Mouse (Mus musculus) forebrain, embryonic 10.5 days (tissue): Measurements from ENCODE around the gene Zfp330. TPM values are rescaled to one million over a fixed set of nuclear protein-coding genes. Genes with fewer than 3 reads are reported as not detected.

Experiments
- DNase-seq: peaks from one replicate; pipeline ENCODE4 v3.0.0-alpha.2; 2017; ENCODE audit warnings: low spot score; ENCODE audit errors: extremely low spot score
- H3K27ac ChIP-seq: fragments of 300-500 bp; sonication (generic); 2 replicates; pipeline ENCODE4 v1.5.1; 2016; ENCODE audit warnings: mild to moderate bottlenecking
- H3K27me3 ChIP-seq: fragments of 300-500 bp; sonication (generic); 2 replicates; pipeline ENCODE4 v1.6.1; 2016; ENCODE audit warnings: mild to moderate bottlenecking; ENCODE audit not compliant: poor library complexity, severe bottlenecking
- H3K36me3 ChIP-seq: fragments of 300-500 bp; sonication (generic); replicated peaks from 2 replicates; pipeline ENCODE4 v1.6.1; 2016; ENCODE audit warnings: mild to moderate bottlenecking, moderate library complexity
- H3K4me1 ChIP-seq: fragments of 300-500 bp; sonication (generic); 2 replicates; pipeline ENCODE4 v1.6.1; 2016
- H3K4me3 ChIP-seq: fragments of 300-500 bp; sonication (generic); 2 replicates; pipeline ENCODE4 v1.5.1; 2016; ENCODE audit warnings: mild to moderate bottlenecking, moderate library complexity
- H3K9me3 ChIP-seq: fragments of 300-500 bp; sonication (generic); 2 replicates; pipeline ENCODE4 v1.6.1; 2016; ENCODE audit warnings: mild to moderate bottlenecking, moderate library complexity
- WGBS: fragments of 180-500 bp; shearing (Covaris S2); methylation state at CpG from one replicate; pipeline ENCODE4 v1.1.7; 2016; 5-methylcytosine and 5-hydroxymethylcytosine counted together
- polyA plus RNA-seq: library from polyadenylated mRNA; unstranded; fragments of >200 nt; fragmentation: Nextera tagmentation; extraction: Ambion mirVana; gene quantifications from 2 replicates; pipeline ENCODE4 v1.2.1, GENCODE M21; 2016

Zfp330 gene
- polyA plus RNA-seq = 76.9 and 78.2 TPM in 2 replicates

- peaks cover 23% of the 10 kb centered on the region for H3K4me1 ChIP-seq
- peak within 1 kb of the TSS; percentile 93 for H3K27ac ChIP-seq
- peak; percentile 88 for DNase-seq
- H3K9me3 ChIP-seq = no peaks in the 10 kb centered on the region
- peaks cover 37% of the 10 kb centered on the region for H3K36me3 ChIP-seq
- WGBS = under 1% methylated on average over 16 of the region's 16 CpGs
- no peaks in the 10 kb centered on the region for H3K27me3 ChIP-seq
- H3K4me3 ChIP-seq = peak within 1 kb of the TSS; percentile 90
Observed at GRCm38 (mm10) chr8:82774093-82774422, at the start of gene Zfp330. Gene Zfp330, minus strand, starts transcription at chr8:82774160.

GRCm38 (mm10) chr8:82777945-82778344 lies 4.0 kb upstream of the Zfp330 start:
- no peak overlapping the region for H3K4me3 ChIP-seq
- no peak overlapping the region for H3K27ac ChIP-seq
- H3K9me3 ChIP-seq = no peaks in the 10 kb centered on the region
- WGBS = 89% methylated on average over 3 of the region's 3 CpGs
- peaks cover 20% of the 10 kb centered on the region for H3K4me1 ChIP-seq
- no peaks in the 10 kb centered on the region for H3K27me3 ChIP-seq
- no peak for DNase-seq
- H3K36me3 ChIP-seq = no peaks in the 10 kb centered on the region

- no peak overlapping the region for H3K4me3 ChIP-seq
- no peaks in the 10 kb centered on the region for H3K9me3 ChIP-seq
- H3K27ac ChIP-seq = no peak overlapping the region
- peaks cover 4% of the 10 kb centered on the region; the same call in 1 of the 2 replicates for H3K36me3 ChIP-seq
- 86% methylated on average over 3 of the region's 3 CpGs for WGBS
- H3K27me3 ChIP-seq = no peaks in the 10 kb centered on the region
- peaks cover 23% of the 10 kb centered on the region for H3K4me1 ChIP-seq
- no peak for DNase-seq
Observed at GRCm38 (mm10) chr8:82777406-82777805, 3.4 kb upstream of the Zfp330 start.

GRCm38 (mm10) chr8:82774482-82774881 lies 522 bp upstream of the Zfp330 start:
- DNase-seq = no peak
- Histone ChIP-seq H3K36me3 (peaks cover 32% of the 10 kb centered on the region), H3K4me3 (peak overlapping the region; percentile 90), H3K27ac (peak overlapping the region; percentile 93), H3K27me3 (no peaks in the 10 kb centered on the region), H3K4me1 (peaks cover 23% of the 10 kb centered on the region), H3K9me3 (no peaks in the 10 kb centered on the region)
- 71% methylated on average over 6 of the region's 6 CpGs for WGBS

GRCm38 (mm10) chr8:82773332-82774092 lies 448 bp downstream of the Zfp330 start:
- H3K27me3 ChIP-seq = no peaks in the 10 kb centered on the region
- peaks cover 42% of the 10 kb centered on the region for H3K36me3 ChIP-seq
- no peak for DNase-seq
- WGBS = 5% methylated on average over 35 of the region's 35 CpGs
- H3K27ac ChIP-seq = peak overlapping the region; percentile 93
- peak overlapping the region; percentile 90 for H3K4me3 ChIP-seq
- H3K4me1 ChIP-seq = peaks cover 23% of the 10 kb centered on the region
- H3K9me3 ChIP-seq = no peaks in the 10 kb centered on the region

- no peak for DNase-seq
- Histone ChIP-seq H3K27me3 (no peaks in the 10 kb centered on the region), H3K9me3 (no peaks in the 10 kb centered on the region), H3K27ac (no peak overlapping the region), H3K4me3 (no peak overlapping the region), H3K36me3 (peaks cover 67% of the 10 kb centered on the region), H3K4me1 (peaks cover 21% of the 10 kb centered on the region)
- WGBS = 92% methylated on average over 3 of the region's 3 CpGs
Observed at GRCm38 (mm10) chr8:82770886-82771285, 3.1 kb downstream of the Zfp330 start.

- DNase-seq = no peak
- 67% methylated on average over 2 of the region's 2 CpGs for WGBS
Observed at GRCm38 (mm10) chr8:82759071-82759470, 14.9 kb downstream of the Zfp330 start.

GRCm38 (mm10) chr8:82754946-82755345 lies 19.0 kb downstream of the Zfp330 start:
- Histone ChIP-seq H3K27ac (no peak overlapping the region), H3K4me3 (no peak overlapping the region), H3K27me3 (no peaks in the 10 kb centered on the region), H3K4me1 (no peaks in the 10 kb centered on the region), H3K36me3 (no peaks in the 10 kb centered on the region), H3K9me3 (peaks cover 10% of the 10 kb centered on the region; the same call in 1 of the 2 replicates)
- no peak for DNase-seq
- 94% methylated on average over 14 of the region's 14 CpGs for WGBS

More at GRCm38 (mm10) chr8:82759071-82759470, 14.9 kb downstream of the Zfp330 start:
- no peaks in the 10 kb centered on the region for H3K27me3 ChIP-seq
- no peaks in the 10 kb centered on the region for H3K9me3 ChIP-seq
- no peaks in the 10 kb centered on the region for H3K4me1 ChIP-seq
- H3K27ac ChIP-seq = no peak overlapping the region
- H3K36me3 ChIP-seq = peaks cover 31% of the 10 kb centered on the region
- H3K4me3 ChIP-seq = no peak overlapping the region

- Histone ChIP-seq H3K27ac (no peak overlapping the region), H3K4me1 (no peaks in the 10 kb centered on the region), H3K9me3 (peaks cover 10% of the 10 kb centered on the region), H3K4me3 (no peak overlapping the region), H3K36me3 (no peaks in the 10 kb centered on the region), H3K27me3 (no peaks in the 10 kb centered on the region)
- no peak for DNase-seq
Observed at GRCm38 (mm10) chr8:82746617-82747016, 27.3 kb downstream of the Zfp330 start.

GRCm38 (mm10) chr8:82743905-82744904 lies 29.8 kb downstream of the Zfp330 start:
- Histone ChIP-seq H3K4me3 (no peak overlapping the region), H3K36me3 (no peaks in the 10 kb centered on the region), H3K27me3 (no peaks in the 10 kb centered on the region), H3K27ac (no peak overlapping the region), H3K4me1 (no peaks in the 10 kb centered on the region), H3K9me3 (peaks cover 10% of the 10 kb centered on the region)
- DNase-seq = peak; percentile 62
- 50% methylated on average over 10 of the region's 10 CpGs for WGBS
